Mouse (Mus musculus) liver, postnatal 0 days (tissue): ENCODE results near the gene Ptprb.

ENCODE experiments used
- CTCF ChIP-seq: sonication (generic); IDR thresholded peaks from 2 replicates; pipeline ENCODE4 v1.5.1; 2016; ENCODE audit warnings: antibody characterized with exemption, low read depth
- EP300 ChIP-seq: IDR thresholded peaks from 2 replicates; pipeline ENCODE4 v1.6.1; 2016; ENCODE audit warnings: antibody characterized with exemption, low read depth, mild to moderate bottlenecking

DNA sequence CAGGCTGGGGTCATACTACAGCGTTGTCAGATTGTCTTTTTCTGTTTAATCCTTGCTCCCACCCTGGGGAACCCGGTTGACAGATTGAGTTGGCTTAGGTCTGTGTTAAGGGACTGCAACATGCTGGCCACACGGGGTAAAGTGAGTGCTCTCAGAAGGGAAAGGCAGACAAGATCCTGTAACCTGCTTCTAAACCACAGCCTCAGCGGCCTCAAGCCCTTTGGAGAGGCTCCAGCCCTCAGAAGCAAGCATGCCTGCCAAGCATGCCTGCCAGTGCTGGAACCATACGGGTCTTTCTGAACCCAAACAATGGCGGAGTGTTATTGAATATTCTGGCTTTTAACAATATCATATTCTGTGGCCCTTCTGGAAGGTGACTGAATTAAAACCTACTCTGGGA, 149.6 kb downstream of the Ptprb start:
- no peak for TF ChIP-seq CTCF
- TF ChIP-seq EP300: no peak
